Mouse (Mus musculus) bone marrow macrophage, adult 2 months (primary cell): ENCODE results near the gene Ip6k1.

Experiments
- CTCF ChIP-seq: IDR thresholded peaks from 2 replicates; pipeline ENCODE4 v1.5.1; 2012; ENCODE audit warnings: low read depth, mild to moderate bottlenecking, low read length, moderate library complexity
- POLR2A ChIP-seq: IDR thresholded peaks from 2 replicates; pipeline ENCODE4 v1.6.1; 2012; ENCODE audit warnings: mild to moderate bottlenecking, low read depth, low read length, borderline replicate concordance

DNA sequence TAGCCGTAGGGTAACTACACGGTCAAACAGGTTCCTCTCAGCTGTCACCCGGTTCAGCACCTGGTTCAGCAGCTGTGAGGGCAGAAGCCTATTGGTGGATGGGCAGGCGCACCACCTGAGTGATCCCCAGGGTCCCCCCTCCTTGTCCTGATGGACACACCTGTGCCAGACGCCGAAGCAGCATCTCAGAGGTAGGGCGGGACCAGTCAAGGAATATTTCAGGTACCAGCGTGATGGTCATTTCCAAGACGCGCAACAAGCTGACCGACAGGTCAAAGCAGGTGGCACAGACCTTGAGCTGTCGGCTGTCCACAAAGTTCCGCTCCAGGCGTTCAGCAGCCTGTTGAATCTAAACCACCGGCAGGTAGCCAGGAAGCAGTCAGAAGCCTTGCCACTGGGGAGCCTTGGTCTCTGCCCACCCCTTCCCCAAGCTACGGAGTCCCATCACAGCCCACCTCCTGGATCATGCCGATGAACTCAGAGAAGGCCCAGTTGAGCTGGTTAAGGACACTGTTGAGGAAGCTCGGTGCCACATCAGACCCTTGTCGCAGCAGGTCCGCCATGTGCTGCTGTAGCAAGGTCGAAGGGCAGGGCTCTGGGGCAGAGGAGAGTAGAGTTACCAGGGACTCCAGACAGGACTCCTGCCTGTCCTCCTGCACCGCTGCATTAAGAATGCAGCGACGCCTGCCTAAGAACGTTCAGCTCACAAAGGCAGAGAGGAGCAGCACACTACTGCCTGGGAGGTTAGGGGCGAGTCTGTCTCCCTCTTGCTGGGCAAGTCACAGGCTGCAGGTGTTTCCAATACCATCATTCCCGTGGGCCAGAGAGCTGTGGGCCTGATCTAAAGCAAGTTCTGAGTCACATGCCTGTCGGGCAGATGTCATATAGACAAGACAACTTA, 54.3 kb downstream of the Ip6k1 start:
- TF ChIP-seq CTCF (no peak), POLR2A (no peak)
